Mouse (Mus musculus) CH12.LX (cell line): ENCODE results near the gene Sall2.

Experiments used
- CTCF ChIP-seq, 2 experiments: IDR thresholded peaks in 1 of 2; conservative IDR thresholded peaks in 1 of 2; 2 replicates each; pipeline ENCODE4 v1.5.1; 2011 to 2012; ENCODE audit warnings: low read depth in 2 of 2, low read length in 2 of 2, improper control_type of control experiment in 1 of 2, inconsistent platforms in 1 of 2, mild to moderate bottlenecking in 1 of 2, moderate library complexity in 1 of 2
- EP300 ChIP-seq: IDR thresholded peaks from 2 replicates; pipeline ENCODE4 v1.6.1; 2011; ENCODE audit warnings: low read length, improper control_type of control experiment
- GABPA ChIP-seq: IDR thresholded peaks from 2 replicates; pipeline ENCODE4 v1.6.1; 2012; ENCODE audit warnings: low read depth, low read length, improper control_type of control experiment, inconsistent platforms; ENCODE audit not compliant: insufficient replicate concordance
- KAT2A ChIP-seq: IDR thresholded peaks from 2 replicates; pipeline ENCODE4 v1.6.1; 2012; ENCODE audit warnings: low read length, improper control_type of control experiment, inconsistent platforms; ENCODE audit not compliant: insufficient replicate concordance
- MAFK ChIP-seq: IDR thresholded peaks from 2 replicates; pipeline ENCODE4 v1.6.1; 2011; ENCODE audit warnings: low read length, improper control_type of control experiment; ENCODE audit not compliant: insufficient replicate concordance
- MXI1 ChIP-seq: IDR thresholded peaks from 2 replicates; pipeline ENCODE4 v1.6.1; 2011; ENCODE audit warnings: mild to moderate bottlenecking, low read depth, low read length, improper control_type of control experiment
- NELFE ChIP-seq: IDR thresholded peaks from 2 replicates; pipeline ENCODE4 v1.6.1; 2011; ENCODE audit warnings: low read depth, low read length, improper control_type of control experiment
- POLR2A ChIP-seq: IDR thresholded peaks from 2 replicates; pipeline ENCODE4 v1.6.1; 2011; ENCODE audit warnings: low read depth, mild to moderate bottlenecking, improper control_type of control experiment, low read length
- POLR2AphosphoS2 ChIP-seq: IDR thresholded peaks from 2 replicates; pipeline ENCODE4 v1.6.1; 2011; ENCODE audit warnings: low read depth, low read length, improper control_type of control experiment
- SIN3A ChIP-seq: IDR thresholded peaks from 2 replicates; pipeline ENCODE4 v1.6.1; 2012; ENCODE audit warnings: low read length, improper control_type of control experiment, inconsistent platforms
- SMC3 ChIP-seq: IDR thresholded peaks from 2 replicates; pipeline ENCODE4 v1.6.1; 2011; ENCODE audit warnings: low read depth, low read length, improper control_type of control experiment
- TBP ChIP-seq: conservative IDR thresholded peaks from 2 replicates; pipeline ENCODE4 v1.6.1; 2011; ENCODE audit warnings: low read depth, low read length, improper control_type of control experiment
- USF2 ChIP-seq: conservative IDR thresholded peaks from 2 replicates; pipeline ENCODE4 v1.6.1; 2011; ENCODE audit warnings: low read depth, low read length, improper control_type of control experiment
- ZMIZ1 ChIP-seq: IDR thresholded peaks from 2 replicates; pipeline ENCODE4 v1.6.1; 2012; ENCODE audit warnings: low read depth, mild to moderate bottlenecking, inconsistent platforms, low read length, improper control_type of control experiment

DNA sequence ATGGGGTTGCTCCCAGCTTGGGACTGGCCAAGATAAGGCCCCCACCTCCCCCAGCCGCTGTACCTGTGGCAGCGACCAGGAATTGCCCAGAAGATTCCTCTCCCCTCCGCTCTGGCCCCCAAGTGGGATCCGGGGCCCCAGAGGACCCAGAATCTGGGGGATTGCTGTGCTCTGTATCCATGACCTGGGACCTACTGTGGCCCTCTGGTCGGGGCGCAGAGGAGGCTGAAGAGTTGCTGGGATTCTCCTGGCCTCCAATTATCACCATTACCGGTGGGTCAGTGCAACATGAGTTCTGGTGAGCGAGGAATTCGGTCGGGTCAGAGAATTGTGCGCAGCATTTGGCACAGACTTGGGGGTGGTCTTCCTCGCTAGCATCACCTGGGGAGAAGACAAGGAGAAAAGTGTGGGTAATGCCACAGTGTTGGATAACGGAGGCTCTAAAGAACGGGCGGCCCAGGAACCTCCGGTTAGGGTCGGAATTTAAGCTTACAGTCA, 13.2 kb downstream of the Sall2 start:
- TF ChIP-seq CTCF (conservative IDR thresholded peaks at IDR 0.05 in 1 of 2, IDR thresholded peaks at IDR 0.05 in 1 of 2; ENCODE audit: low read depth in 2 of 2, low read length in 2 of 2), result no peak
- no peak for TF ChIP-seq MXI1
- TF ChIP-seq EP300, result no peak
- TF ChIP-seq TBP, result no peak
- TF ChIP-seq POLR2A, result no peak
- no peak for TF ChIP-seq USF2
- TF ChIP-seq MAFK, result no peak
- no peak for TF ChIP-seq POLR2AphosphoS2
- TF ChIP-seq NELFE, result no peak
- TF ChIP-seq KAT2A, result no peak
- no peak for TF ChIP-seq GABPA
- no peak for TF ChIP-seq SMC3
- no peak for TF ChIP-seq SIN3A
- no peak for TF ChIP-seq ZMIZ1
